Mouse (Mus musculus) embryo, embryonic 11 days (tissue): ENCODE results near the gene Tekt1.
"Not testable (repeated sequence)": the region's sequence is repeated elsewhere in the genome, so short reads cannot be mapped to it uniquely, and the experiment has no call there.

Source experiments
- DNase-seq: peaks from one replicate; pipeline ENCODE4 v3.0.0-alpha.2; 2015

The Tekt1 gene

DNA sequence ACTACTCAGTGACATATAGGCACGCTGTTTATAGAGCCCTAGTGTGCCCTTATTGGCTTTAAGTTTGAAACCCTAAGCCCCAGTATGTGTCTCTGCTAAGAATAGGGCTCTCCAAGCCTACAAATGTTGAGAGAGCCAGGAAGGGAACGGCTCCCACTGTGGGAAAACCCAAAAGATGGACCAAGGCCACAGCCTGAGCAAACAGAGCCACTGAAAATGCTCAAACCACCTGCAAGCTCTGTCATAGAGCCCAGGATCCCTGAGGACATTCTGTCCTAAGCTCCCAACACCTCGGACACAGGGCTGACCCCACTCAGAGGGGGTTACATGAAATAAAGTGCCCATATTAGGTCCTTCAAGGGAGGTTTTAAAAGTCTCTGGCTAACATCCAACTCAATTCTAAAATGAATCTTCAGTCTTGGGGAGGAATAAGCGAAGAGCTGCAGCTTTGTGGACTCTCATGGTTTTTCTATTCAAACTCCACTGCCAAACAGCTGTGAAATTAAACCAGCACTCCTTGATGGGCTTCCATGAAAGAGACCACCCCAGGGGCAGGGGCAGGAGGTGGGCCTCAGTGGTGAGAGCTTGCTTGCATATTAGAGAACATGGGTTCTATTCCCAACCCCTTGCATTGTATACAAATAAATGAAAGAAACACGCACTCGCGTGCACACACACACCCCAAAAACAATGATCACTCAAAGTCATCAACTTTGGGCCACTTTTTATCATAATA is 27.3 kb upstream of the Tekt1 start:
- no peak for DNase-seq

GRCm38 (mm10) chr11:72388113-72388529 is 25.9 kb upstream of the Tekt1 start:
- DNase-seq, result no peak

DNA sequence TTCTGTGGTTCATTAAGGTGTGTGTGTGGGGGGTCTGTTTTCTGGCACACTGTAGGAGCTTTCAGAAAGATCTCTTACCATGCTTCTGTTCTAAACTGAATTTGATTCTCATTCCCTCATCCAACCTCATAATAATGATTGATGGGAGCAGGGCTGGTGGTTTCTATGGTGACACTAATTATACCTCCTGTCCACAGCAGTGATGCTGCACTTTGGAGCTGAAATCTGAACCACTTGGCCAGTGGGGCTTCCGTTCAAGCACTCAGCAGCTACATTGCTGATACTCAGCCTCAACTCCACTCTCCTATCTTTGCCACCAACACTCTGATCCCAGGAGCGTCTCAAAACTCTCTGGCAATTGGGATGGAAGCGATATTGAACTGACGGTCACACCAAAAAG is 17.1 kb upstream of the Tekt1 start:
- peak; percentile 30 for DNase-seq

- no peak for DNase-seq
These were observed 16.0 kb upstream of the Tekt1 start for GRCm38 (mm10) chr11:72378222-72378621.

GRCm38 (mm10) chr11:72376562-72376961 is 14.3 kb upstream of the Tekt1 start:
- no peak for DNase-seq

DNA sequence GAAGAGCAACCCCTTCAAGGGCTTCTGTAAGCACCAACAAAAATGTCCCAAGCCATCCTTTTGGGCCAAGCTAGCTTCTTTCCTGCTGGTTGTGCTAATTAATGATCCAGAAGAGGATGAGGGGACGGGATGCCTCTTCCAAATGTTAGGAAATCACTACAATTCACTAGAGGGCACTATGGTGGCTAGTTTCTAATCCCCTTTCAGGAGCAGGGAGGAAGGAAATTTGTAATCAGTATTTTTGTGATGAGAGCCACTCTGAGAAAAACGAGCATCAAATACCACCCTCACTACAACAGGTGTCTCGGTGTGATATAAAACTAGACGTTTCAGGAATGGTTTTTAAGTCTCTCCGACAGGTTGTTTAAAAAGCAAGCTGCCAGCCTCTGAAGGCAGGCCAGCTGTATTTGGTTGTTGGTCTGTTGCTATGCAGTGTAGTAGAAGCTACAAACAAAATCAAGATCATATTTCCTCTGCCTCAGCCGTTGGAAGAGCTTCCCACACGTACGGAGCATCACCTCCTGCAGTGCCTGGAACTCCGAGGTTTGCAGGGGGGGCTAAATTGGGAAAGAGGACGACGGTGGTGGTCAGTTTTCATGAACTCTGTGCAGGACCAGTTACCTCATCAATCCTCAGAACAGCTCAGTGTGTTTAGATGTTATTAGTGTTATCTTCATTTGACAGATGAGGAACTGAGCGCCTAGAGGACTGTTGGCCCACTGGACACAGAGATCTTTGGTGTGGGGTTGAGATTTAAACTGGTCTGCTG is 7.8 kb upstream of the Tekt1 start:
- DNase-seq, result no peak

- DNase-seq, result no peak
These were observed 5.9 kb upstream of the Tekt1 start for GRCm38 (mm10) chr11:72367934-72368674.

DNA sequence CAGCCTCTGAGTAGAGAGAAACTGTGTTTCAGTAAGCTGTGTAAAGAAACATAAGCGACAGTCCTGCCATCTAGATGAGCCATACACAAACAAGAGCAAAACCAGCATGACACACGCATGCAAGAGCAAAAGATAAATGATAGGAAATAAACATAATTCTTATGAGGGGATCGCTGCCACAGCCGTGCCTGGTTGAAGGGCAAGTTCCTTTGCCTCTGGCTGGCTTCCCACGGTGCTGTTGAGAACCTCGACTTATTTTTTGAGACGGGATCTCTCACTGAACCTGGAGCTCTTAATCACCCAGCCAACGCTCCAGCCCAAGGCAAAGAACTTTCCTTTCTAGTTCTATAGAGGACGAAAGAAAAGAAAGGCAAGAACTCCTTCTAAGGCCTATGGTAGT is 3.9 kb upstream of the Tekt1 start:
- no peak for DNase-seq

DNA sequence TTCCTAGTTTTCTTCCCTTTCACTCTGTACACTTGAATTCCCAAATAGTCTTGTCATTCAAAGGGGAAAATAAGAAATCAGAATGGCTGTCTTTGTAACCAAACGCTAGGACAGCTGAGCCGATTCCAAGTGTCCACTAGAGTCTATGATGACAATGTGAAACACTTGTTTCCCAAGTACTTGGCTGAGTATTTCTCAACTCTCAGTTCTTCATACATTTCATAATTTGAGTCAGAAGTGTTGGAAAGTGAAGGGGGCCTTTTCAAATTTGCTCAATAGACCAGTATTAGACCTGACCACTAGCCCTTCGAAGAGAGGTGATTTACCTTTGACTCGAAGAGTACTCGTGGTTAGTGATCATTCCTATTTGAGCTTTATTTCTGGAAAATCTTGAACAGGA is 2.3 kb upstream of the Tekt1 start:
- no peak for DNase-seq

- no peak for DNase-seq
These were observed 1.4 kb upstream of the Tekt1 start for GRCm38 (mm10) chr11:72363523-72364240.

GRCm38 (mm10) chr11:72361385-72362346 is 576 bp downstream of the Tekt1 start:
- DNase-seq, result peak; percentile 97

DNA sequence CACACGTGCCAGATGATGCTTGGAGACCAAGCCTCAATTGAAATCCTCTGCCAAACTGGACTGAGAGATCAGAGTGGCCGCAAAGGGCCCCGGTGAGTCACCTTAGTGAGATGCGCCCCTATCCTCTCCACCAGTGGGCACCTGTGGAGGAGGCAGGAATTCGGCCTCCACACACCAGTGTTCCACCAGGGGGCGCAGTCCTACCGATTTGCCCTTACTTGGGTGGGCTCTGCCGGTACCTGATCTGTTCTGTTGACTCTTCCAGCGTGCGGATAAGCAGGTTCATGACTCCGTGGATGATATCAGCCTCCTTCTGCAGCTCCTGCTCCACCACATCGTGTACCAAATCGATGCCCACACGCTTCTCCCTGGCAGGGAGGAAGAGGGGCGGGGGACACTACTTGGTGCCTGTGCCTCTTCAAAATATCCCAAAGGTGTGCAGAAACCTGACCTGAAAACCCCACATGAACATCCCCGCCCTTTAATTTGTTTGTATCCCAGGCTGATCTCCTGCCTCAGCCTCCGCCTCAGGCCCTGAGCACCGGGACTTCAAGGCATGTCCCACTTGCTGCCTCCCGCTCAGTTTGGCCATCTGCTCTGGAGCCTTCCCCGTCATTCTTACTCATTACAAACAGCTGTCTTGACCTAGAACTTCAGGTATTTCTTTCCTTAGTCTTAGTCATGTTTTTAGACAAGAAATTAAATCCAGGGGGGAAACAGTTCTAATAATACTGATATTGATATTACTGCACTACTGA is 7.1 kb downstream of the Tekt1 start:
- DNase-seq, result peak; percentile 81

GRCm38 (mm10) chr11:72353186-72353585 is 9.1 kb downstream of the Tekt1 start:
- no peak for DNase-seq

- DNase-seq, result no peak
These were observed 10.0 kb downstream of the Tekt1 start for GRCm38 (mm10) chr11:72352272-72352671.

- DNase-seq, result no peak
These were observed 12.6 kb downstream of the Tekt1 start for GRCm38 (mm10) chr11:72349652-72350051.

DNA sequence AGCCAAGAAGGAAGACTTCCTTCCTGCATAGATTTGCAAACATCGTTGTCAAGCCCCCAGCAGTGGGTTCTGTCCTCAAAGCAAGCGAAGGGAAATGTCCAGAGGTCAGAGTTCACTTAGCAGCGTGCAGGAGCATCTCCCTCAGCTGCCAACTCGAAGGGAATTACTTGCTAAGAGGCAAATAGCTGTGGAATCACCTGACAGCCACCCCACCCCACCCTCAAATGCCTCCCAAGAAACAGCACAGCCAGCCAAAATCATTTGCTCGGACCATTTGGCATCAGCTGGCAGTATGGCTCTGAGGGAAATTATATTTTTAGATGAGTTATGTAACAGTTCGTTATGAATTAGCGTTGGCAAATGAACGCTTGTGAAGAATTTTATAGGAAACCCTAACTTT is 13.2 kb downstream of the Tekt1 start:
- DNase-seq, result no peak

DNA sequence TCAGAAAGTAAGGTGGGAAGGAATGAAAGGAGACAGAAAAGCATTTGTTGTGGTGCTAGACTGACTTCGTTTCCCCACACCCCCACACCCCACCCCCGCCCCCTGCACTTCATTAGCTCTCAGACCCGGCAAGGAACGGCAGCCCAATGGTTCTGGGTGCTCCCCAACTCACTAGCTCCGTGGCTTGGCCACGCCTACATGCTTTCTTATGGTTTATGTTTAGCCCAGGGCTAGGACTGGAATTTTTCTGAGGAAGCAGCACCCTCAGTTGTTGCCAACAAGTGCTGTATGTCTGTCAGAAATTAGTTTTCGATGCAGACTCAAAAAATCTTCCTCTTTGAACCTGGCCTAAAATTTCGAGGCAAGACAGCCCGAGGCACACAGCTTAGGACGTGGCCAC is 13.7 kb downstream of the Tekt1 start:
- no peak for DNase-seq

DNA sequence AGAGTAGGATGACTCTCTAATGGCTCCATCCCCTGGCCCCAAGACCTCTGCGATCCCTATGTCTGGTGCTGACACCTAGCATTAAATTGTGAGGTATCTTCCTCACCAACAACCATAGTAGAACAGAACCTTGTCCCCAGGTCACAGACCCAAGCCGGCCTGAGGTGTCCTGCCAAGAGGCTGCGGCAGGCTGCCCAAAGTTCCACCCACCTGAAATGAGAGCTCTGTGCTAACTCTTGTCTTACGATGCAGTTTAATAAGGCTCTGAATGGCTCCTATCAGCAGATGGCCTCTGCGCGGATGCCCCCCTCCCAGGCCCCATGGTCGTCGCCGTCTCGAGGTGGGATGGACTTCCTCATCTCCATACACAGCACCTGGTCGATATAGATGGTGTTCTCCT is 17.8 kb downstream of the Tekt1 start:
- DNase-seq, result no peak

GRCm38 (mm10) chr11:72343904-72344303 is 18.3 kb downstream of the Tekt1 start:
- DNase-seq, result peak; percentile 81

- not testable (repeated sequence) for DNase-seq
These were observed 19.0 kb downstream of the Tekt1 start for GRCm38 (mm10) chr11:72343238-72343625.
